Mouse (Mus musculus) liver, postnatal 0 days (tissue): Measurements from ENCODE around the gene Ccdc86.

Experiments used
- CTCF ChIP-seq: sonication (generic); IDR thresholded peaks from 2 replicates; pipeline ENCODE4 v1.5.1; 2016; ENCODE audit warnings: antibody characterized with exemption, low read depth
- EP300 ChIP-seq: IDR thresholded peaks from 2 replicates; pipeline ENCODE4 v1.6.1; 2016; ENCODE audit warnings: antibody characterized with exemption, low read depth, mild to moderate bottlenecking

- no peak for TF ChIP-seq CTCF
- no peak for TF ChIP-seq EP300
These were observed 22.4 kb downstream of the Ccdc86 start for GRCm38 (mm10) chr19:10926666-10927065.
